Mouse (Mus musculus) kidney, postnatal 25 days (tissue): ENCODE measurements around the gene Qrfp.

Experiments
- DNase-seq, 2 experiments: peaks; one replicate each; pipeline ENCODE4 v3.0.0; 2021; ENCODE audit warnings: mixed read lengths in 2 of 2

The Qrfp gene

GRCm38 (mm10) chr2:31814699-31815098 is 4.3 kb upstream of the Qrfp start:
- DNase-seq = no peak

GRCm38 (mm10) chr2:31813641-31814040 is 3.3 kb upstream of the Qrfp start:
- no peak for DNase-seq

GRCm38 (mm10) chr2:31811086-31811958 is 942 bp upstream of the Qrfp start:
- DNase-seq = no peak

GRCm38 (mm10) chr2:31809358-31809740 is 1.0 kb downstream of the Qrfp start:
- no peak for DNase-seq

- peak; percentile 45 to 76 for DNase-seq
Measured at GRCm38 (mm10) chr2:31808410-31809357, 1.7 kb downstream of the Qrfp start.

GRCm38 (mm10) chr2:31806639-31807382 is 3.6 kb downstream of the Qrfp start:
- DNase-seq = no peak

GRCm38 (mm10) chr2:31803480-31803879 is 6.9 kb downstream of the Qrfp start:
- DNase-seq = peak; percentile 42 to 78

- no peak for DNase-seq
Measured at GRCm38 (mm10) chr2:31802811-31803210, 7.6 kb downstream of the Qrfp start.

GRCm38 (mm10) chr2:31801416-31801815 is 9.0 kb downstream of the Qrfp start:
- DNase-seq = no peak

GRCm38 (mm10) chr2:31796943-31797342 is 13.4 kb downstream of the Qrfp start:
- DNase-seq = no peak

- no peak for DNase-seq
Measured at GRCm38 (mm10) chr2:31792611-31793010, 17.8 kb downstream of the Qrfp start.

GRCm38 (mm10) chr2:31791260-31791659 is 19.1 kb downstream of the Qrfp start:
- DNase-seq = peak in 1 of 2 experiments; percentile 38

- DNase-seq = peak; percentile 25 to 62
Measured at GRCm38 (mm10) chr2:31790728-31791251, 19.6 kb downstream of the Qrfp start.

- DNase-seq = no peak
Measured at GRCm38 (mm10) chr2:31789215-31789614, 21.2 kb downstream of the Qrfp start.

GRCm38 (mm10) chr2:31788227-31788626 is 22.2 kb downstream of the Qrfp start:
- no peak for DNase-seq

- peak; percentile 82 to 89 for DNase-seq
Measured at GRCm38 (mm10) chr2:31787029-31787428, 23.4 kb downstream of the Qrfp start.

- DNase-seq = peak; percentile 85 to 91
Measured at GRCm38 (mm10) chr2:31785074-31785473, 25.3 kb downstream of the Qrfp start.

- DNase-seq = peak; percentile 51 to 88
Measured at GRCm38 (mm10) chr2:31782958-31783602, 27.3 kb downstream of the Qrfp start.

- DNase-seq = no peak
Measured at GRCm38 (mm10) chr2:31779258-31779657, 31.1 kb downstream of the Qrfp start.

- DNase-seq = no peak
Measured at GRCm38 (mm10) chr2:31776479-31776878, 33.9 kb downstream of the Qrfp start.

- peak; percentile 76 to 94 for DNase-seq
Measured at GRCm38 (mm10) chr2:31770781-31771441, 39.5 kb downstream of the Qrfp start.
